Mouse (Mus musculus) retina, postnatal 1 day (tissue): ENCODE measurements around the gene 1110057P08Rik.
"Not testable (repeated sequence)": the region's sequence is repeated elsewhere in the genome, so short reads cannot be mapped to it uniquely, and the experiment has no call there.

Experiments used
- DNase-seq: peaks from one replicate; pipeline ENCODE4 v3.0.0-alpha.2; 2012

Gene 1110057P08Rik

DNA sequence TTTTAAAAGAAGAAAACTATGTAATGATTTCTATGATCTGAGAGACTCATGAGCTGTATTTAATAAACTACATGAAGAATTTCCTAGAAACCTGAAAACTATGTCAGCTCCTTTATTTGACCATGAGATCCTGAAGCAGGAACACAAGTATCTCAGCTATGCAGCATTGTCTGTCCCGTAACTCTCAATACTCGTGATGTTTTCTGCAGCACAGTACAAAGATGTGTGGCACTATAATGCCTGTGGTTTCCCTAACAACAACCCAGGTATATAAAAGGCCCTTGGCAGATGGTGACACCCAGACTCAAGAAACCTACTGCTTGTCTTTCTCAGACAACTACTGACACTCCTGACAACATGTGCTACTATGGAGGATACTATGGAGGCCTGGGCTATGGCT, at the start of gene 1110057P08Rik:
1110057P08Rik (plus strand) TSS at position 301 of the 400 bp plus-strand sequence.
- DNase-seq: no peak

DNA sequence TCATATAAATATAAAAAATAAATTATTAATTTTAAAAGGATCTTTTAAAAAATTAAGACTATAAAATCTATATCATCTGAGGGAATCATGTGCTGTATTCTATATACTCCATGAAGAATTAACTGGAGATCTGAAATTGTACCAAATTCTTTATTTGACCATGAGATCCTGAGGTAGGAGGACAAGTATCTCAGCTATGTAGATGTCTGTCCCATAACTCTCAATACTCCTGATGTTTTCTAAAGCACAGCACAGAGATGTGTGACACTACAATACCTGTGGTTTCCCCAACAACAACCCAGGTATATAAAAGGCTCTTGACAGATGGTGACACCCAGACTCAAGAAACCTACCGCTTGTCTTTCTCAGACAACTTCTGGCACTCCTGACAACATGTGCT, 34.0 kb upstream of the 1110057P08Rik start, which contains the start of gene Gm6358:
Gm6358 (plus strand) TSS at position 301 of the 400 bp plus-strand sequence.
- no peak for DNase-seq

DNA sequence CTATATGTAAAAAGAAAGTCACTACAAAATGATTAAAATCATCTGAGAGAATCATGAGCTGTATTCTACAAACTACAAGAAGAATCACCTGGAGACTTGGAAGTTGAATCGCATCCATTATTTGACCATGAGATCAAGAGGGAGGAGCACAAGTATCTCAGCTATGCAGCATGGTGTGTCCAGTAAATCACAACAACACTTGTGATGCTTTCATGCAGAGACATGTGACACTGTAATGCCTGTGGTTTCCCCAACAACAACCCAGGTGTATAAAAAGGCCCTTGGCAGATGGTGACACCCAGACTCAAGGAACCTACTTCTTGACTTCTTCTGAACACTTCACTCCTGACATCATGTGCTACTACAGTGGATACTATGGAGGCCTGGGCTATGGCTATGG, 23.7 kb upstream of the 1110057P08Rik start, which contains the start of gene Gm10061:
Gm10061 (plus strand) TSS at position 301 of the 400 bp plus-strand sequence.
- no peak for DNase-seq

DNA sequence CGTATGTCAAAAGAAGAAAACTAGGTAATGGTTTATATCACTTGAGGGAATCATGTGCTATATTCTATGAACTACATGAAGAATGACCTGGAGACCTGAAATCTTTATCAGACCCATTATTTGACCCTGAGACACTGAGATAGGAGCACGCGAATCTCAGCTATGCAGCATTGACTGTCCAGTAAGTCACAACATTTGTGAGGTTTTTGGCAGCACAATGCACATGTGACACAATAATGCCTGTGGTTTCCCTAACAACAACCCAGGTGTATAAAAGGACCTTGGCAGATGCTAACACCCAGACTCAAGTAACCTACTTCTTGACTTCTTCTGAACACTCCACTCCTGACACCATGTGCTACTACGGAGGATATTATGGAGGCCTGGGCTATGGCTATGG, 16.9 kb upstream of the 1110057P08Rik start, which contains the start of gene Gm9789:
Gm9789 (plus strand) TSS at position 301 of the 400 bp plus-strand sequence.
- DNase-seq: no peak

DNA sequence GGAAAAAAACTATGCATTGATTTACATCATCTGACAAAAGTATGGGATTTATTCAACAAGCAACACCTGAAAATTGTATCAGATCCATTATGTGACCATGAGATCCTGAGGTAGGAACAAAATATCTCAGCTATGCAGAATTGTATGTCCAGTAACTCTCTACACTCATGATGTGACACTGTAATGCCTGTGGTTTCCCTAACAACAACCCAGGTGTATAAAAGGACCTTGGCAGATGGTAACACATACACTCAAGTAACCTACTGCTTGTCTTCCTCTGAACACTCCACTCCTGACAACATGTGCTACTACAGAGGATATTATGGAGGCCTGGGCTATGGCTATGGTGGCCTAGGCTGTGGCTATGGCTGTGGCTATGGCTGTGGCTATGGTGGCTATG, 5.3 kb upstream of the 1110057P08Rik start, which contains the start of gene Gm7735:
Gm7735 (plus strand) TSS at position 301 of the 400 bp plus-strand sequence.
- not testable (repeated sequence) for DNase-seq

DNA sequence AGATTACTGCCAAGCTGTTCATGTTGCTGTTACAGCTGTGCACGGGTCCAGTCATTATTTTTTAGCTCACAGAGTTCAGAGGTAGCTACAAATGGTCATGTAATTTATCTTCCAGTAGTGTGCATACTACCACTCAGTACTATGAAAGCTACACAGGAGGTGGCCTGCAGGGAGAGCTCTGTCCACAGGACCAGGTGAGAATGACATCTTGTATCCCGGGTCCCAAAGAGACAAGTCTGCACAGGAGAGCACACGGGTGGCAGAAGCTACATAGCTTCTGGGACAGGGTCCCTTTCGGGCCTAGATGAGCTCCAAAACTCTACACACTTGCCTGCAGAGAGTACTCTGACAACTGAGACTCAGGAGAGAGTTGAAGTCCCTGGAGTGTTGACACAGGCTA, 14.1 kb downstream of the 1110057P08Rik start:
- DNase-seq: no peak

DNA sequence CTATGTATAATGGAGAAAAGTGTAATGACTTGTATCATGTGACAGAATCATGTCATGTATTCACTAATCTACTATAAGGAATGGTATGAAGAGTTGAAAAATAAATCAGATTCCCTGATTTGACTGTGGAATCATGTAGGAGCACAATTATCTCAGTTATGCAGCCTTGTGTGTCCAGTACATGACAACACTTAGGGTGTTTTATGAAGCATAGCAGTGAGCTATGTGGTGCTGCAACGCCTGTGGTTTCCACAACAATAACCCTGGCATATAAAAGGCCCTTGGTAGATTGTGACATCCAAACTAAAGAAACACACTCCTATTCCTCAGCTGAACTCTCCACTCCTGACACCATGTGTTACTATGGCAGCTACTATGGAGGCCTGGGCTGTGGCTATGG, 31.0 kb downstream of the 1110057P08Rik start, which contains the start of gene Krtap20-2:
Krtap20-2 (plus strand) TSS at position 301 of the 400 bp plus-strand sequence.
- DNase-seq: no peak
